Mouse (Mus musculus): ENCODE measurements around the gene Prox2.
A peak's percentile ranks its signal among the peaks of the same experiment; 100 is the strongest.
"Not testable (repeated sequence)": the region's sequence is repeated elsewhere in the genome, so short reads cannot be mapped to it uniquely, and the experiment has no call there.

The Prox2 gene

DNA sequence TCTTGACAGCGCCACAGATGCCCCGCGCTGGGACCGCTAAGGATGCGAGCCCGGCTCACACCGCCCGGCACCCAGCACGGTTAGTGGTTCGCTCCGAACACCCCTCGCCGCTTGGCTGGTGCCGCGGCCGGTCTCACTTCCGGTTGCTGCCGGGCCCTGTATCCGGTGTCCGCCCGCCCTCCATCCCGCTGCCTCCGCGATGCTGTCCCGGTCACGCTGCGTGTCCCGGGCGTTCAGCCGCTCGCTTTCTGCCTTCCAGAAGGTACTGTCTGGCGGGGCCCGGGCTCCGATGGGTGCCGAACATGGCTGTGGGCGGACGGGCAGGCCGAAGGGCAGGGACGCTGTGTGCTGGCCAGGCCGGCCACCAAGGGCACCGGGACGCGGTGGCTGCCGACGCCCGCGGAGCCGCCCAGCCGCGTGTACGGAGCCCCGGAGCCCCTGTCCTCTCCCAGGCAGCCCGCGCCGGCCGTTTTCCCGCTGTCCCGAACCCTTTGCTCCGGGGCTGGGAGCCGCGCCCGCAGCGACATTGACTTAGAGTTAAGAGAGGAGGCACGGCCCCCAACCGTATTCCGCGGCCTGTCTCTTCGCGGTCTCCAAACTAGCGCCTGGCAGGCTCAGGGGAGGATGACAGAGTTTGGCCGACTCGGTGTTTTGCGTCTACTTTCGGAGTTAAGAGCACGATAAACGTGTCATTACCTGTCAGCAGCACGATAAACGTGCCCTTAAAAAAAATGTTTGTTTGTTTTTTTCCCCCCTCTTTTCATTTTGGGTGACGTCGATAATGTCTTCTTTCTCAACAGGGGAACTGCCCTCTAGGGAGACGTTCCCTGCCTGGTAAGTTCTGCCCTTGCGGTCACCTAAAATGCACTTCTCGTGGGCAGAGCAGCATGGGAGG lies at the start of gene Prox2, which contains the start of gene Dlst:
Prox2 (minus strand) TSS at position 62 of the 895 bp plus-strand sequence.
Dlst (plus strand) TSS at position 136 of the 895 bp plus-strand sequence.
- peak; percentile 97 for ATAC-seq (ENCODE audit: low TSS enrichment)

GRCm38 (mm10) chr12:85159592-85159991 lies 49.0 kb upstream of the Prox2 start:
- ATAC-seq (ENCODE audit: low TSS enrichment): no peak

- ATAC-seq (ENCODE audit: low TSS enrichment): no peak
Observed at GRCm38 (mm10) chr12:85158801-85159200, 48.2 kb upstream of the Prox2 start.

- no peak for ATAC-seq (ENCODE audit: low TSS enrichment)
Observed at GRCm38 (mm10) chr12:85157797-85158460, 47.4 kb upstream of the Prox2 start.

DNA sequence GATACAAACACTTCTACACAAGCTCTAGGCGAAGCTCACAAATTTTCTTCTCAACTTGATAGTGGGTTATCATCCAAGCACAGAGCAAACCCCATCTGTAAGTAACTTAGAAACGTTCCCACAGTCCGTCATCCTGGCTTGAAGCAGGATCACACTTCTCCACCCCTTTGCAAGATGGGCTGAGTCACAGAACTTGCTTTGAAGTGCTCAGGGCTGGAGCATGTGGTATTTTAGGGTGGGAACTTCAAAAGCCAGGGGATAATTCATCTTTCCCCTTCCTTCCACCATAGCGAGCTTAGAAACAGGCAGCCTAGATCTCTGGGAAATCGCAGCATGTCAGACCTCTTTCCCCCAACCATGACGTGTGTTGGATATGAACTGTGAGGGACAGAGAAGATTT lies 45.8 kb upstream of the Prox2 start:
- ATAC-seq (ENCODE audit: low TSS enrichment): 0 out of 2 replicates have a peak, but pooled peaks have one; percentile 27

DNA sequence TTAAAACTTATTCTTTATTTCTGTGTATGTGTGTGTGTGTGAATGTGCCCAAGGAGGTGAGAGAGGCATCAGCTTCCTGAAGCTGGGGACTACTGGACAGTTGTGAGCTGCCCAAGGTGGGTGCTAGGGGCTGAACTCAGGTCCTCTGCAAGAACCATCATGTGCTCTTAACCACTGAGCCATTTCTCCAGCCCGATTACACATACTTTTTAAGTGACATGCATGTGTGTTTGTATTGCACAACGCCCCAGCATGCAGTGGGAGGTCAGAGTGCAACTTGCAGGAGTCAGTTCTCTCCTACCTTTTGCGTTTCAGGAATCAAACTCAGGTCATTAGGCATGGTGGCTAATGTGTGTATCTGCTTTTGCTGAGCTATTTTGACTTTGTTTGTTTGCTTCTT lies 42.5 kb upstream of the Prox2 start:
- no peak for ATAC-seq (ENCODE audit: low TSS enrichment)

DNA sequence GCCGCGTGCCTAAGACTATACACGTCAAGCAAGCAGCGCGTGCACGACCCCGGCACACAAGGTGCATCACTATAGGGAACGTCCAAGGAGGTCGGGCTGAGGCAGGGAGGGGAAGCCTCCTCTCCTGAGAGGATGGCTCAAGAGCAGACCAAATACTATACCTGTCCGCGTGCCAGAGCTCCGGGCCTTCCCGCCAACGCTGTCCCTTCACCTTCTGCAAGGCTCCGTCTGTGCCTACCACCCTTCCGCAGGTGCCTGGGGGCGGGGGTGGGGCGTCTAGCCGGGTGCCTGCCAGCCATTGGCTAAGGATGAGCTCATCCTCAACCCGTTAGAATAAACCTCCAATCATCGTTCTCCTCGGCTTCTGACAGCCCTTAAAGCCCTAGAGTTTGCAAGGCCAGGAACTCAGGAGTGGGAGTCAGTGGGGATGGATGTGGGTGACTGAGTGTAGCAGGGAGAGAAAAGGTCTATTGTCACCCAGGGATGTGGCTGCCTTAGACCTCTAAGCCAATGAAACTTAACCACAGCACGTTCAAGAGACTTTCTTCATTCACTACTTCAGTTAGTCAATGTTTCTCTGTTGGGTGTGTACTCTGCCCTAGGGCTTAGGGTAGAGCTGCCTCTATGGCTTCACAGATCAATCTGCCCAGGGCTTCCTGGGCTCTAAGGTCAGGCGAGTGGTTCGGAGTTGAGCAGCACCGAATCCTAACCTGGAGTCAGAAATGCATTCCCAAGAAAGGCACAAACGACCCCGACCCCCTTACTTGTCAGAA lies 40.6 kb upstream of the Prox2 start, which contains the start of gene Rps6kl1:
Rps6kl1 (minus strand) TSS at position 263 of the 773 bp plus-strand sequence.
- peak; percentile 97 for ATAC-seq (ENCODE audit: low TSS enrichment)

GRCm38 (mm10) chr12:85150321-85151001 lies 39.9 kb upstream of the Prox2 start:
- ATAC-seq (ENCODE audit: low TSS enrichment): peak; percentile 48

- ATAC-seq (ENCODE audit: low TSS enrichment): no peak
Observed at GRCm38 (mm10) chr12:85146881-85147280, 36.3 kb upstream of the Prox2 start.

DNA sequence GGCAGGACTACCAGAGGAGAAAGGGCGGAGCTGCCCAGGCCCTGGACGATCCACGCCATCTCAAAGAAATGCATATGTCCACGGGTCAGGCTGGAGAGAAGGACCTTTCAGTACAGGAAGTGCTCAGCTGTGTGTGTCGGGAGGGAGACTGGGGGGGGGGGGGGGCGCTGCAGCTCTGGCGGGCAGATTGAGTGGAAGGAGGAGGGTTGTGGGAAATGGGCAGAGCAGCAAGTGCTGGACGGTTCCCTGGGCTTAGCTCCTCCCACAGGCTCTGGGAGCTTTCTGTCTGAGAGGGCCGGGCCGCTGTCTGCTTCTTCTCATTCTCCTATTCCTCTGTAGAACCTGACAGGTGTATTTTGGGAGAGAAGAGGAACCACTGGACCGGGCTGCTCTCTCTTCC lies 35.8 kb upstream of the Prox2 start:
- ATAC-seq (ENCODE audit: low TSS enrichment): no peak

GRCm38 (mm10) chr12:85145630-85146029 lies 35.1 kb upstream of the Prox2 start:
- no peak for ATAC-seq (ENCODE audit: low TSS enrichment)

- ATAC-seq (ENCODE audit: low TSS enrichment): no peak
Observed at GRCm38 (mm10) chr12:85144821-85145220, 34.3 kb upstream of the Prox2 start.

- not testable (repeated sequence) for ATAC-seq (ENCODE audit: low TSS enrichment)
Observed at GRCm38 (mm10) chr12:85144276-85144675, 33.7 kb upstream of the Prox2 start.

DNA sequence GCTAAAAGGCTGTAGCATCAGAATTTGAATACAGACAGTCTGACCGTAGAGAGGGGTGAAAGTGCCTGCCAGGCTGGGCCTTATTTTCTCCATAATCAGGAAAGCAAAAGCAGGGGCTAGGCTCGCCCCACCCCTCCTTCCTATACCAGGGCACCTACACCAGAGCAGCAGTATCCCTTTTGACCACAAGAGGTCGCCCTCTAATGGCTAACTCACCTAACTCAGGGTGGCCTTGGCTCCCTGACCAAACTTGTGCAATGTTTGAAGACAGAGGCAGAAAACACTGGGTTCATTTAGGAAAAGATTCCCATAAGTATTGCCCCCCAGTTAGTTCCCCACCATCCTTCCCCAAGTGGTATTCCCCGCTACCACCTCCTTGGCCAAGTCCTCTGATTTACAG lies 32.2 kb upstream of the Prox2 start:
- peak; percentile 72 for ATAC-seq (ENCODE audit: low TSS enrichment)

DNA sequence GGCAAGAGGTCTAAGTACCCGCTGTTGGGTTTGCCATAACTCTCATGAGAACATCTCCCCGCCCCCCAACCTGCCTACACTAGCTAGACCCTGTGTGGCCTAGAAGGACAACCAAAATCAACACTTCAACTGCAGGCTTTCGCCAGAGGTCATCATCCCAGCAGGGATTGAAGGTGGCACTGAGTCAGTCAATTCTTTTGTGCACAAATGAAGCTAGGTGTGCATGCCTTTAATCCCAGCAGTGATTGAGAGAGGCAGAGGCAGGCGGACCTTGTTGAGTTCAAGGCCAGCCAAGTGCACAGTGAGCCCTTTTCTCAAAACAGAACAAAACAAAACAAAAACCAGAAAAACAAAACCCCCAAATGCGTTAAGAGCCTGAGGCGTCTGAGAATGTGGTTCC lies 30.5 kb upstream of the Prox2 start:
- ATAC-seq (ENCODE audit: low TSS enrichment): no peak

- no peak for ATAC-seq (ENCODE audit: low TSS enrichment)
Observed at GRCm38 (mm10) chr12:85140036-85140701, 29.6 kb upstream of the Prox2 start.

DNA sequence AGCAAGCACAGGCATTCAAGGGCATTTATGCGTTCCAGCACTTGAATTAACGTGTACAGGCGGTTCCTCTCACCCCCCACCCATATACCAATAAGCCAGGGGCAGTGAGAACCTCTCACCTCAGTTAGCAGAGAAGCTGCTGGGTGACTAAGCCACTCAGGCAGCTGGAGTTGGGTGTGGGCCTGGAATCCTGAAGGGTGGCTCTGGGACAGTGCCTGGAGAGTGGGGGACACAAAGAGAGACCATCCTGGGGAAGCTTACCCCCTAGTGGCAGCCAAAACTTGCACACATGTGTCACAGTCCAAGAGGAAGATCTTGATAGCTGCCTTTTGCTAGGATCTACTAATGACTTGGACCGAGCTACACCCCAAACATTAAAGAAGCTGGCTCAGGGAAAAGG lies 26.1 kb upstream of the Prox2 start:
- 0 out of 2 replicates have a peak, but pooled peaks have one; percentile 8 for ATAC-seq (ENCODE audit: low TSS enrichment)

GRCm38 (mm10) chr12:85135513-85136470 lies 25.2 kb upstream of the Prox2 start:
- ATAC-seq (ENCODE audit: low TSS enrichment): peak; percentile 59

DNA sequence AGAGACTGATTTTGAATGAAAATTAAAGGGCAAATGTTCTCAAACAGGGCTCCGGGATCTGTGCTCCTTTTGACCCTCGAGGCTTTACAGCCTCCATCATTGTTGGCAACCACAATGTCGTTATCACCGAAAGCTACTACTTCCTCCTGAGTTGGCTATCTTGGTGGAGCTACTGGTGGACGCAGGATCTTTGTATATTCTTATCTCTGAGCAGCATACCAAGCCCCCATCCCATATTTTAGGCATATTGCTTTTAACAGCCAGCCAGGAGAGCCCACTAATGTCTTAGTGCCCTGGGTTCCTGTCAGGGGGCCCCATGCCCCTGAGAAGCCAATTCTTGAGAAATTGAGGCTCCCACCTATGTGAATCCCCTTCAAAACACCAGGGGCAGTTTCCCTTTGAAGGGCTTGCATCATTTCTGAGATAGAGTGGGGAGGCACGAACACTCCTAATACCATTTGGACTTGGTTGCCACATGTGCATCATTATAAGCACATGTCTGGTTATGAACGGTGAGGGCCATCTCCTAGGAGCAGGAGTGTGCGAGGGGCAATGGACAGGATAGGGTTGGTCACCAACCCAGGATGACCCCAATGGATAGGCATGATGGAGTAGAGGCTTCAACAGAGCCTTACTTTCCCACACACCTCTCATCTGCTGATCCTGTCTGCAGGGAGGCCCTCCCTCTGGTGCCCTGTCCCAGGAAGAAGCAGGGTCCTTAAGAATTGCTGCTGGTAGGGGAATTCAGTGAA lies 23.7 kb upstream of the Prox2 start:
- ATAC-seq (ENCODE audit: low TSS enrichment): no peak
